Mouse (Mus musculus) brain, embryonic 14.5 days (tissue): ENCODE results near the gene Svs2.

Experiments
- CTCF ChIP-seq: fragments of 200-500 bp; IDR thresholded peaks from 2 replicates; pipeline ENCODE4 v1.5.1; 2012; ENCODE audit warnings: inconsistent platforms, mild to moderate bottlenecking, moderate library complexity, borderline replicate concordance; ENCODE audit not compliant: insufficient read depth, insufficient read length; ENCODE audit errors: extremely low read depth
- POLR2A ChIP-seq: fragments of 200-500 bp; IDR thresholded peaks from 2 replicates; pipeline ENCODE4 v1.6.1; 2012; ENCODE audit warnings: mild to moderate bottlenecking, inconsistent platforms, borderline replicate concordance; ENCODE audit not compliant: poor library complexity, insufficient read depth, insufficient read length, severe bottlenecking; ENCODE audit errors: extremely low read depth

GRCm38 (mm10) chr2:164210892-164211291, 27.4 kb downstream of the Svs2 start:
- TF ChIP-seq CTCF (no peak), POLR2A (no peak)
